Mouse (Mus musculus) lung, postnatal 0 days (tissue): ENCODE data around the gene Nfkb2. TPM values are rescaled to one million over a fixed set of nuclear protein-coding genes. Genes with fewer than 3 reads are reported as not detected.

Experiments used
- ATAC-seq: fragments of 200-750 bp; cut with Nextera tagmentation; 2 replicates; pipeline ENCODE4 v1.8.0; 2017; ENCODE audit warnings: moderate library complexity
- DNase-seq: peaks from one replicate; pipeline ENCODE4 v3.0.0-alpha.2; 2016; ENCODE audit warnings: low spot score
- H3K27ac ChIP-seq: fragments of 300-500 bp; sonication (generic); 2 replicates; pipeline ENCODE4 v1.5.1; 2014; ENCODE audit warnings: antibody characterized with exemption, mild to moderate bottlenecking, low read length, mixed read lengths
- H3K27me3 ChIP-seq: fragments of 300-500 bp; sonication (generic); replicated peaks from 2 replicates; pipeline ENCODE4 v1.6.1; 2014; ENCODE audit warnings: low read length, mixed read lengths; ENCODE audit not compliant: insufficient read depth
- H3K36me3 ChIP-seq: fragments of 300-500 bp; sonication (generic); 2 replicates; pipeline ENCODE4 v1.6.1; 2014; ENCODE audit warnings: low read length, mixed read lengths; ENCODE audit not compliant: insufficient read depth
- H3K4me1 ChIP-seq: fragments of 300-500 bp; sonication (generic); 2 replicates; pipeline ENCODE4 v1.6.1; 2014; ENCODE audit warnings: antibody characterized with exemption, low read depth, low read length, mixed read lengths; ENCODE audit not compliant: insufficient read depth
- H3K4me2 ChIP-seq: fragments of 300-500 bp; sonication (generic); replicated peaks from 2 replicates; pipeline ENCODE4 v1.6.1; 2014; ENCODE audit warnings: low read depth, mild to moderate bottlenecking, low read length, moderate library complexity, mixed read lengths
- H3K4me3 ChIP-seq: fragments of 300-500 bp; sonication (generic); 2 replicates; pipeline ENCODE4 v1.5.1; 2014; ENCODE audit warnings: low read depth, low read length
- H3K9ac ChIP-seq: fragments of 300-500 bp; sonication (generic); replicated peaks from 2 replicates; pipeline ENCODE4 v1.6.1; 2014; ENCODE audit warnings: low read depth, mild to moderate bottlenecking
- H3K9me3 ChIP-seq: fragments of 300-500 bp; sonication (generic); 2 replicates; pipeline ENCODE4 v1.6.1; 2016; ENCODE audit warnings: low read length, mixed read lengths
- CTCF ChIP-seq: IDR thresholded peaks from 2 replicates; pipeline ENCODE4 v1.5.1; 2016; ENCODE audit warnings: antibody characterized with exemption, mild to moderate bottlenecking
- EP300 ChIP-seq: IDR thresholded peaks from 2 replicates; pipeline ENCODE4 v1.6.1; 2016; ENCODE audit warnings: antibody characterized with exemption, mild to moderate bottlenecking, control low read depth
- WGBS: fragments of 180-500 bp; shearing (Covaris S2); extraction: QIAGEN DNeasy Blood & Tissue Kit; methylation state at CpG from one replicate; pipeline ENCODE4 v1.1.7; 2014; 5-methylcytosine and 5-hydroxymethylcytosine counted together
- polyA plus RNA-seq: library from polyadenylated mRNA; unstranded; fragments of >200 nt; fragmentation: Nextera tagmentation; extraction: Ambion mirVana; gene quantifications from 2 replicates; pipeline ENCODE4 v1.2.1, GENCODE M21; 2015

The Nfkb2 gene
- polyA plus RNA-seq, 1 experiment from 2014 or later: 12.5 TPM

DNA sequence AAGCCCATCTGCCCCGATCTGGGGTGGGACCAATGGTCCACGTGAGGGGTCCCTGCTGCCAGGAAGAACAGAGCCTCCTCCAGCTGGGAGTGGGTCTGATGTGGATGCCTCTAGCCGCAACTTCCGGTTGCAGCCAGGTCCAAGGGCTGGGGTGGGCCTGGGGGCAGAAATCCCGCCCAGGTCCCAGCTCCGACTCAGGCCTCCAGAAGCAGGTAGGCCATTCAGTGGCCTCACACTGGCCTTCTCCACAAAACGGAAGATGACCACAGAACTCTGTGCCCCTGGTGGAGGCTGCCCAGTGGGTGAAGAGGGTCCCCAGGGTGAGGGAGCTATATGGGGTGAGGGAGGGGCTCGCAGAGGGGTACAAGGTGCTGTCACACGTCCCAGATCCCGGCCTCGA lies 20.2 kb downstream of the Nfkb2 start:
- Histone ChIP-seq H3K4me3 (no peak overlapping the region), H3K9ac (no peak overlapping the region), H3K27me3 (peaks cover 45% of the 10 kb centered on the region), H3K27ac (no peak overlapping the region), H3K4me1 (peaks cover 18% of the 10 kb centered on the region), H3K4me2 (no peak overlapping the region), H3K36me3 (no peaks in the 10 kb centered on the region), H3K9me3 (no peaks in the 10 kb centered on the region)
- 55% methylated on average over 11 of the region's 11 CpGs for WGBS
- ATAC-seq: no peak
- no peak for DNase-seq
- no peak for TF ChIP-seq CTCF
- no peak for TF ChIP-seq EP300

DNA sequence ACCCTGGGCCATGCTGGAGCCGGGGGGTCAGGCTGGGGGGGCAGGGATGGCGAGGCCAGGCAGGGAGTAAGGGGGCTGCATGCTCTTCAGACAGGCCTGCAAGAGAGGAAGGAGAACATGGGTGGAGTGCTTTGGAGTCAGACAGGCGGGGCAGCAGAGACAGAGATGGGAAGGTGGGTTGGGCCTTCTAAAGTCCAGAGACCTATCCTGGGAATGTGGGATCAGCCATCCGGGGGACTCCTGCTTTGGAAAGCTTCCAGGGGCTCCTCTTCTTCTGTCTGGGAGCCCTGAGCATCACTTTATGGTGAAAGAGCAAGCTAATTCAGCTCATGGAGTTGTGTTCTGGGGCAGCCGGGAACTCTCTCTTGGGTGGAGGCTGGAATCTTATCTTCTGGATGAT lies 20.8 kb downstream of the Nfkb2 start:
- 62% methylated on average over 4 of the region's 5 CpGs for WGBS
- H3K27me3 ChIP-seq: peaks cover 39% of the 10 kb centered on the region
- no peaks in the 10 kb centered on the region for H3K9me3 ChIP-seq
- no peaks in the 10 kb centered on the region for H3K36me3 ChIP-seq
- ATAC-seq (no peak), DNase-seq (no peak)
- no peak for TF ChIP-seq CTCF
- no peak for TF ChIP-seq EP300
- H3K4me2 ChIP-seq: no peak overlapping the region
- no peak overlapping the region for H3K27ac ChIP-seq
- H3K9ac ChIP-seq: no peak overlapping the region
- peaks cover 20% of the 10 kb centered on the region for H3K4me1 ChIP-seq
- no peak overlapping the region for H3K4me3 ChIP-seq

DNA sequence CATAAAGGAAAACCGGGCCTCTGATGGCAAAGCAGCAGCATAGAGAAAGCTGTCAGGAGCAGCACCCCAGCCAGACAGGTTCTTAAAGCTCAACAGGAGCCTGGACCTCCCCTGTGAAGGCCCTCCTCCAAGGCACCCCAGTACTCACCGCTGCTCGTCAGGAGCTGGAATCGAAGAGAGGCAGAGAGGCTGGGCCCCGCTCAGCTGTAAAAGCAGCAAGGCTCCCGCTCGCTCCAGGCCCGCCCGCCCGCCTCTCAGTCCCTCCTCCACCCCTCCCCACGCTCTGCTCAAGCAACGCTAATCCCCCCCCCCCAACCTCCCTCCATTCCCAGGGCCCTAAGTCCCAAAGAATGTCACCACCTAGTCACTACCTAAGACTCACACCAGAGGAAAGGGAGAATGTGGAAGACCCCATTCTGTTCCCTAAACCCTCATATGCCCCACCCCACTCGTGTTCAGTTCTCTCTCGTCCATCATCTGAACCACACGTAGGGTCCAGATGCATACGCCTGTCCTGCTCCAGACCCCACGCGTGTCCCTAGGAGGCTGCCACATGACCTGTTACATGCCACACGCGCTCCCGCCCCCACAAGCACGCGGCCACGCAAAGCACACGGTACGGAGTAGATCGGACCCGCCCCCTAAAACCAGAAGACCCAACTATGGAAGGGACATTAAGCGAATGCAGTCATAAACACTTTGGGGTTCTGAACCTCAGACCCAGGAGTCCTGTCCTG lies 22.1 kb downstream of the Nfkb2 start:
- no peak for ATAC-seq
- H3K9me3 ChIP-seq: no peaks in the 10 kb centered on the region
- no peak overlapping the region for H3K9ac ChIP-seq
- no peak for TF ChIP-seq CTCF
- TF ChIP-seq EP300: no peak
- peaks cover 20% of the 10 kb centered on the region for H3K4me1 ChIP-seq
- 6% methylated on average over 25 of the region's 29 CpGs for WGBS
- no peak overlapping the region for H3K27ac ChIP-seq
- no peak overlapping the region for H3K4me2 ChIP-seq
- no peak for DNase-seq
- H3K27me3 ChIP-seq: peaks cover 31% of the 10 kb centered on the region
- H3K4me3 ChIP-seq: no peak overlapping the region
- H3K36me3 ChIP-seq: 0 out of 2 replicates have a peak, but pooled peaks cover 3% of the 10 kb centered on the region

GRCm38 (mm10) chr19:46326756-46327305 lies 22.7 kb downstream of the Nfkb2 start, which contains the start of gene Psd:
Gene Psd (minus strand): TSS chr19:46327156.
- peak within 1 kb of the TSS; percentile 99 for H3K4me2 ChIP-seq
- ATAC-seq: no peak
- no peak for TF ChIP-seq EP300
- TF ChIP-seq CTCF: no peak
- no peak within 1 kb of the TSS for H3K9ac ChIP-seq
- peaks cover 20% of the 10 kb centered on the region for H3K4me1 ChIP-seq
- H3K9me3 ChIP-seq: no peaks in the 10 kb centered on the region
- DNase-seq: peak; percentile 18
- H3K27me3 ChIP-seq: peaks cover 27% of the 10 kb centered on the region
- H3K4me3 ChIP-seq: peak within 1 kb of the TSS; percentile 61
- 0 out of 2 replicates have a peak, but pooled peaks cover 3% of the 10 kb centered on the region for H3K36me3 ChIP-seq
- WGBS: 2% methylated on average over 33 of the region's 35 CpGs
- H3K27ac ChIP-seq: peak within 1 kb of the TSS; percentile 86

DNA sequence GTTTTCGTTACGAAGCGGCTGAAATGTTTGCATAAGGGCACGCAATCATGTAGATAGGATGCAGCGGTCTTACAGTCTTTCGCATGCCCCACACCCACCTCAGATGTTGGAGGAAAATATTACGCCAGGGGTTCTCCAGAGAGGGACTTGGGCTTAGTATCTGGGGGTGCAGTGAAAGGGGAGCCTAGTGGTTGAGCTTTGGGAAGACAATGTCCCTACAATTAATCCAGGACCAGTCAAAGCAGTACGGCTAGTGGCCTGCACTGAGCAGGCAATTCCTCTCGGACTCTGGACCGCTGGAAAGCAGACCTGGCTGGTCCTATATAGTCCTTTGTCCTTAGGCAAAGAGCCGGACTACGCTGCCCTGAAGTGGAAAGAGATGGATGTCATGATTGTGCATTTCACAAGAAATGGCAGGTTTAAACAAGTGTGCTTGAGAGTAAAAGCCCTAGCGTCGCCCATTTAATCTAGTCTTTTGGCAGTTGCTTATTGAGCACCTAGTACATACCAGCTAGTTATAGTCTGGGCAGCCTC lies 23.5 kb downstream of the Nfkb2 start:
- peak overlapping the region; percentile 86; the same call in 1 of the 2 replicates for H3K27ac ChIP-seq
- no peak for TF ChIP-seq EP300
- H3K4me3 ChIP-seq: peak overlapping the region; percentile 61
- ATAC-seq (no peak), DNase-seq (no peak)
- H3K4me2 ChIP-seq: peak overlapping the region; percentile 99
- no peaks in the 10 kb centered on the region for H3K9me3 ChIP-seq
- WGBS: 23% methylated on average over 14 of the region's 14 CpGs
- no peak overlapping the region for H3K9ac ChIP-seq
- H3K4me1 ChIP-seq: peaks cover 20% of the 10 kb centered on the region
- 0 out of 2 replicates have a peak, but pooled peaks cover 3% of the 10 kb centered on the region for H3K36me3 ChIP-seq
- peaks cover 26% of the 10 kb centered on the region for H3K27me3 ChIP-seq
